Mouse (Mus musculus) lung, postnatal 0 days (tissue): ENCODE measurements at regions not wholly inside any gene's neighbourhood (a gene's known extent, or its start where the extent isn't known, plus 50 kb on each side); places are given as distances from the start of the nearest gene placed in this dataset.

Experiments used
- CTCF ChIP-seq: IDR thresholded peaks from 2 replicates; pipeline ENCODE4 v1.5.1; 2016; ENCODE audit warnings: antibody characterized with exemption, mild to moderate bottlenecking
- EP300 ChIP-seq: IDR thresholded peaks from 2 replicates; pipeline ENCODE4 v1.6.1; 2016; ENCODE audit warnings: antibody characterized with exemption, mild to moderate bottlenecking, control low read depth

DNA sequence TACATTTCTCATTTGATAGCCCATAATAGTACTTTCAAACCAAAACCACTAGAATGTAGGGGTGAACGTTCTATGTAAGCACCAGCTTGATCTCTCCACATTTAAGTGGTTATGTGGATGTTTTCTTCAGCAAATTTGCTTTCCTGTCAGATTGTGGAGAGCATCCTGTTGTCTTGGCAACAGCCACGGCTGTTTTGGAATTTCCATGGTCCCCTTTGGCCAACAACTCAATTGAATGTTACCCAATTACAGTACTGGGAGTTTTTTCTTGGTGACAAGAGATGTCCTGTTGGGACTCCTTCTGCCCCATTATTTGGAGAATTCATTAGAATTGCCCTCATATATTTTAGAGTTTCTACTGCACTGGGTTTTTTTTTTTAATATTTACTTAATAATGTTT, 503.2 kb downstream of the Ndufa4 start:
- TF ChIP-seq EP300 (no peak), CTCF (no peak)
